Mouse (Mus musculus) lung, embryonic 16.5 days (tissue): ENCODE measurements around the gene Zfhx3. TPM values are rescaled to one million over a fixed set of nuclear protein-coding genes. Genes with fewer than 3 reads are reported as not detected.

ENCODE experiments used
- ATAC-seq: fragments of 200-750 bp; cut with Nextera tagmentation; 2 replicates; pipeline ENCODE4 v1.8.0; 2017; ENCODE audit warnings: low read depth, mild to moderate bottlenecking, moderate library complexity
- H3K27ac ChIP-seq: fragments of 300-500 bp; sonication (generic); 2 replicates; pipeline ENCODE4 v1.5.1; 2014; ENCODE audit warnings: mild to moderate bottlenecking, control low read depth, low read length
- H3K27me3 ChIP-seq: fragments of 300-500 bp; sonication (generic); 2 replicates; pipeline ENCODE4 v1.6.1; 2014; ENCODE audit warnings: low read depth, low read length, mixed read lengths; ENCODE audit not compliant: control insufficient read depth, insufficient read depth
- H3K36me3 ChIP-seq: fragments of 300-500 bp; sonication (generic); 2 replicates; pipeline ENCODE4 v1.6.1; 2014; ENCODE audit warnings: low read length; ENCODE audit not compliant: control insufficient read depth, insufficient read depth
- H3K4me1 ChIP-seq: fragments of 300-500 bp; sonication (generic); replicated peaks from 2 replicates; pipeline ENCODE4 v1.6.1; 2014; ENCODE audit warnings: low read length, mixed read lengths; ENCODE audit not compliant: control insufficient read depth, insufficient read depth
- H3K4me2 ChIP-seq: fragments of 300-500 bp; sonication (generic); 2 replicates; pipeline ENCODE4 v1.6.1; 2014; ENCODE audit warnings: low read depth, low read length, control low read depth
- H3K4me3 ChIP-seq: fragments of 300-500 bp; sonication (generic); 2 replicates; pipeline ENCODE4 v1.5.1; 2014; ENCODE audit warnings: mild to moderate bottlenecking, low read length, control low read depth
- H3K9ac ChIP-seq: fragments of 300-500 bp; sonication (generic); 2 replicates; pipeline ENCODE4 v1.6.1; 2014; ENCODE audit warnings: low read length, control low read depth
- H3K9me3 ChIP-seq: fragments of 300-500 bp; sonication (generic); 2 replicates; pipeline ENCODE4 v1.6.1; 2016; ENCODE audit warnings: low read length; ENCODE audit not compliant: control insufficient read depth
- WGBS: fragments of 180-500 bp; shearing (Covaris S2); extraction: QIAGEN DNeasy Blood & Tissue Kit; methylation state at CpG from one replicate; pipeline ENCODE4 v1.1.7; 2014; 5-methylcytosine and 5-hydroxymethylcytosine counted together
- polyA plus RNA-seq: library from polyadenylated mRNA; unstranded; fragments of >200 nt; fragmentation: Nextera tagmentation; extraction: Ambion mirVana; gene quantifications from 2 replicates; pipeline ENCODE4 v1.2.1, GENCODE M21; 2015

The Zfhx3 gene
- polyA plus RNA-seq, 1 experiment from 2014 or later, result 12.7 TPM

DNA sequence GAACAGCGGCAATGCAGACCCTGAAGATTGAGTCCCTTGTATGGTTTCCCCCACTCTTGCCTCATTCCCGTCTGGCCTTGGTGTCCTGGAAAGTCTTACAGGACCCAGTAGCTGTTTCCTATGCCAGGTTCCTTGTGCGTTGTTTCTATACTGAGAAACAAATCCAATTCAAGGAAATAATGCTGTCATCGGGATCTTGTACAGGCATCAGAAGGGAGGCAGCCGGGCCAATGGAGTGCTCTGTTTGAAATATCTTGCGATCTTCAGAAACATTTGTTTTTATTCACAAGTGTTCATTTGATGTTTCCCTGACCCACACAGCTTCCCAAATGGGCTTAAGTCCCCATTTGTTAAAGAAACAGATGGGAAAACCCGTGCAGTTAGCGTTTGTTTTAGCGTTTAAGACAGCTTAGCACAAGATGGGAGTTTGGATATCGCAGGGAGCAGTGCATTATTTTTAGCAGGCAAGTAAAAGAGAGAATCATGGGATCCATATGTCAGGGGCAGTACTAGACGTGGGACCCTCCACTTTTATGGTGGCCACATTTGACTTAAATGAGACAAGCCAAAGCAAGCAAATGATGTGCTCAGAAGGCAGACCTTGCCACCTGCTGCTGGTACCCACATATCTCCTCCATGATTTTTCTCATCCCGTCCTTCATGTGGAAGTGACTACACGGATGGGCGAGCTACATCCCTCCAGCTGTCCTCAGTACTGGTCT is 367.2 kb downstream of the Zfhx3 start:
- no peak for ATAC-seq
- 62% methylated on average over 14 of the region's 14 CpGs for WGBS
- Histone ChIP-seq H3K4me1 (peaks cover 2% of the 10 kb centered on the region; the same call in 1 of the 2 replicates), H3K9ac (no peak overlapping the region), H3K27ac (no peak overlapping the region), H3K4me3 (no peak overlapping the region), H3K4me2 (no peak overlapping the region), H3K36me3 (no peaks in the 10 kb centered on the region), H3K9me3 (no peaks in the 10 kb centered on the region), H3K27me3 (no peaks in the 10 kb centered on the region)

DNA sequence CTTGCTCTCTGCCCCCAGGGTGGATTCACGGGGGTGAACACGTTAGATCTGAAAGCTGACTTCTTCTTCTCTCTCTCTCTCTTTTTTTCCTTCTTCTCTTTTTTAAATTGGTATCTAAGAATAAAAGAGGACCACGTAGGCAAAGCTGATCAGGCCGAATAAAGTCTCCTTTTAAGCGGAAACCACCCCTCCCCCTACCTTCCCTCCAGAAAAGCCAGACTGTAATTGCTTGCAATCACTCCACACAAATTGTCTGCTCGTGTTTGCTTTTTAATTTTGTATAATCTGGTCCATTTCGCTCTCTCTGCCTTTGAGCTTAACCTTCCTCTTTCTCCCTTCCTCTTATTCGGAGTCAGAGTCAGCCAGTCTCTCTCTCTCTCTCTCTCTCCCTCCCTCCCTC is 372.6 kb downstream of the Zfhx3 start:
- Histone ChIP-seq H3K4me3 (no peak overlapping the region), H3K4me2 (no peak overlapping the region), H3K9me3 (no peaks in the 10 kb centered on the region), H3K27ac (no peak overlapping the region), H3K36me3 (no peaks in the 10 kb centered on the region), H3K9ac (no peak overlapping the region), H3K27me3 (no peaks in the 10 kb centered on the region), H3K4me1 (no peaks in the 10 kb centered on the region)
- ATAC-seq, result no peak
- WGBS, result 53% methylated on average over 8 of the region's 8 CpGs

DNA sequence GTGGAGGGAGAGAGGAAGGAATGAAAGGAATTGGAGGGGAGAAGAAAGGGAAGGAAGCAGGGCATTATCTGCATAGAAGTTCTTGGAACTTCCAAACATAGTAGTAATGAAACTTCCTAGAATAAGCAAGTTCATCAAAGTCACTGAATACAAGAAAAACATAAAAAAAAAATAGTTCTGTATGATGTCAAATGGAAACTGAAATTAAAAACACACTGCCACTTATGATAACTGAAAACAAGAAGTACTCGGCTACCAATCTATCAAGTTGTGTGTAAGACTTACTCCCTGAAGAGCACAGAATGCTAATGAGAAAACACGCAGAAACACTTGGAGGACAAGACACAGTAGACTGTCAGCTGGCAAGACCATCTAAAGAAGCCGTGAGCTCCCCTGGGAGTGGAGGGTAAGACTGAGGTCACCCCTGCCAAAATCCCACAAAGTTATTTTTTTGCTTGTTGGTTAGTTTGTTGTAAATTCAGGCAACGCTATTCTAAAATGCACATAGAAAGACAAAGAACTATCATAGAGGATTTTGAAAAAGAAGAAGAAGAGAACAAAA is 375.2 kb downstream of the Zfhx3 start:
- no peaks in the 10 kb centered on the region for H3K4me1 ChIP-seq
- no peaks in the 10 kb centered on the region for H3K9me3 ChIP-seq
- no peak overlapping the region for H3K4me3 ChIP-seq
- no peak overlapping the region for H3K9ac ChIP-seq
- no peak overlapping the region for H3K4me2 ChIP-seq
- no peaks in the 10 kb centered on the region for H3K36me3 ChIP-seq
- no peak overlapping the region for H3K27ac ChIP-seq
- no peak for ATAC-seq
- WGBS, result 74% methylated on average over 4 of the region's 4 CpGs
- H3K27me3 ChIP-seq, result no peaks in the 10 kb centered on the region

DNA sequence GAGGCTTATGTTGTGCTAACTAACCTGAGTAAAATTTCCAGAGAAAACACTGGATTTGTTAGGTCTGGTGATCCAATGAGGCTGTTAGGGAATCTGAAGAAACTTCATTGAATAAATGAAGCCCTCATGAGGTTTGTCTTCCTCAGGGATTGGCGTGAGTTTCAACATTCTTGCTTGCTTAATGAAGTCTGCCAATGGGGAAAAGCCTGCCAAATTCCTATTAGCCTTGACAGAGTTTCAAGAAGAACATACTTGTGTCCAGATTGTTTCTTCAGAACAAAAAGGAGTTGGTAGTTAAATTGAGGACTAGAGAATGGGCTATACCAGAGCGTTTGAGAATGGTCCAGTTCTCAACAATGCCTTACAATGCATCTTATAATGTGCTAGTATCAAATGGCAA is 385.3 kb downstream of the Zfhx3 start:
- no peaks in the 10 kb centered on the region for H3K9me3 ChIP-seq
- no peak overlapping the region for H3K4me2 ChIP-seq
- H3K4me1 ChIP-seq, result peaks cover 2% of the 10 kb centered on the region; the same call in 1 of the 2 replicates
- WGBS, result 67% methylated on average over 2 of the region's 2 CpGs
- H3K36me3 ChIP-seq, result no peaks in the 10 kb centered on the region
- no peak overlapping the region for H3K27ac ChIP-seq
- no peaks in the 10 kb centered on the region for H3K27me3 ChIP-seq
- no peak overlapping the region for H3K4me3 ChIP-seq
- H3K9ac ChIP-seq, result no peak overlapping the region
- ATAC-seq, result no peak

DNA sequence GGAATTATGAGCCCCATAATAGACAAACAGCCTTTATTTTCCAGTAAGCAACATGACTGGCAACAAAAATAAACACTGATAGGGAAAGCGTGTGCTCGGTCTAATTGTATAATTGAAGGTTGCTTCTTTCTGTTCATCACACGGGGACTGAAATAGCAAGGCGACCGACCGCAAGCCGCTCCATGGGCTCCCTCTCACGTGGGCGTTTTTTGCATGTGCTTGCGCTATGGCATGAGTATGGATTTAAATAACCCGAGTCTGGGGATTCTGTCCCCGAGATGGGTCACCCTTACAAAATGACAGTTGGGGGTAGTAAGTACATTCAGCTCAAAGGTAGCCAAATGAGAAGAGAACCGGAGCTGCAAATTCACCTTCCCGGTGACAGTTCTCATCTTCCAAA is 405.9 kb downstream of the Zfhx3 start:
- no peak for ATAC-seq
- Histone ChIP-seq H3K4me2 (no peak overlapping the region), H3K4me3 (no peak overlapping the region), H3K9me3 (no peaks in the 10 kb centered on the region), H3K4me1 (no peaks in the 10 kb centered on the region), H3K27ac (no peak overlapping the region), H3K9ac (no peak overlapping the region), H3K27me3 (no peaks in the 10 kb centered on the region), H3K36me3 (no peaks in the 10 kb centered on the region)
- 67% methylated on average over 14 of the region's 14 CpGs for WGBS

DNA sequence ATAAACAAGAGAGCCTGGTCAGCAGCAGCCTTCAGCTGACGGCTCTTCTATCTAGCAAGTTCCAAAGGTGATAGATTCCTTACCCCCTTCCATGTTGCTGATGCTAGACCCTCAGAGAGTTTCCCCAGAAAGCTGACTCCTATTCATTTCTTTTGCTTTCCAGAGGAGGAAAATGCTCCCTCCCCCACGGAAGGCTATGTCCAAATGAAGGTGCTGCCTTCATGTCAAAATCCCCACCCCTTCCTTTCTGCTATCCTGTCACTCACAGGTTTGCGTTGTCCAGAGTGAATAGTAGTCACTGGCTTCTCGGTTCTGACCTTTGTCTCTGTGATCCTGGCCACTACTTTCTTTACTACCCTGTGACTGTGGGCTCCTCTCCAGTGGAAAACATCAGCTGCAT is 406.3 kb downstream of the Zfhx3 start:
- H3K27ac ChIP-seq, result no peak overlapping the region
- WGBS, result 52% methylated on average over 4 of the region's 4 CpGs
- no peaks in the 10 kb centered on the region for H3K9me3 ChIP-seq
- H3K27me3 ChIP-seq, result no peaks in the 10 kb centered on the region
- no peak overlapping the region for H3K4me3 ChIP-seq
- H3K4me2 ChIP-seq, result no peak overlapping the region
- H3K36me3 ChIP-seq, result no peaks in the 10 kb centered on the region
- H3K4me1 ChIP-seq, result no peaks in the 10 kb centered on the region
- no peak for ATAC-seq
- H3K9ac ChIP-seq, result no peak overlapping the region

DNA sequence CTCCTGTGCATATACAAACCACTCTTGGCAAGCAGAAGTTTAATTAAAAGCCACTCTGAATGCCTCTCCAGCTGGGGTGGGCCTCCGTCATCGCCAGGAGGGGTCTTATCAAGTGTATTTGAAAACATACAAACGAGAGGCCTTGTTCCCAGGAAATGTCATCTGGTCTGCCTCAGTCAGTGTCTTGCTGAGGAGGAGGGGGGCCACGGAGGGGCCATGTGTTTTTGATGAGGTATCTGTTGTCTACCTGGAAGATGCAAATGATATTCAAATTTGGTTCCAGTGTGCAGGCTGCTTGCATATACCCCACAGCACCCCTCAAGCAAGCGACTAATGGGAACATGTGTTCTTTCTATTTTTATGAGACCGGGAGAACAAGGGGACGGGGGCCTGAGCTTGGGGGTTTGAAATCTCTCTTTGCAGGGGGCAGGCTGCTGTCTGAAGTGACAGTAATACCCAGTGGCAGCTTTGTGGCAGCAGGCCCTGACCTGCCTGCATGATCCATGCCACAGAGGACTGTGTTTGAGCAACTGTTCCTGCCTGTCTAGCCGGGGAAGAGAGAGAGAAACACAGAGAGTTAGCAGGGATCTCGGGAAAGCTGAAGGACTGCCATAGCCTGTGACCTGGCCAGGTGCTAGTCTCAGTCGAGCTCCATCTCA is 412.8 kb downstream of the Zfhx3 start:
- WGBS, result 27% methylated on average over 10 of the region's 10 CpGs
- Histone ChIP-seq H3K27ac (no peak overlapping the region), H3K9me3 (no peaks in the 10 kb centered on the region), H3K9ac (no peak overlapping the region), H3K27me3 (no peaks in the 10 kb centered on the region), H3K4me3 (no peak overlapping the region), H3K36me3 (no peaks in the 10 kb centered on the region), H3K4me2 (no peak overlapping the region), H3K4me1 (peaks cover 7% of the 10 kb centered on the region)
- no peak for ATAC-seq

DNA sequence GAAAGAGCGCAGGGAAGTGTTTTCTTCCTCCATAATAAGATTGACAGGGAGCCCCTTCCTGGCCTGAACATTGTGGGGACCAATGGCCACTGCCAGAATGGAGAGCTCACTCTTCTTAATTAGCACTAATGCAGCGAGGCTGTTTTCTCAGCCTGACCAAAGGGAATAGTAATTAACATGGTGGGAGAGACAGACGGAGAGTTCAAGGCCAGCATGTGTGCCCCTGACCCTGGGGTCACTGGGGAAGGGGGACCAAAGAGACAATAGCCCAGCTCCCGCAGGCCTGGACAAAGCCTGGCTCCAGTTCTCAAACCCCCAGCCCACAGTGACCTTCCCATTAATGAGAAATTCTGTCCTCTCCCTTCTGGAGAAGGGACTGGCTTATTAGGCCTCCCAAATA is 419.0 kb downstream of the Zfhx3 start:
- Histone ChIP-seq H3K36me3 (no peaks in the 10 kb centered on the region), H3K4me2 (no peak overlapping the region), H3K4me1 (no peaks in the 10 kb centered on the region; the same call in 1 of the 2 replicates), H3K9me3 (no peaks in the 10 kb centered on the region), H3K9ac (no peak overlapping the region), H3K27ac (no peak overlapping the region), H3K27me3 (no peaks in the 10 kb centered on the region), H3K4me3 (no peak overlapping the region)
- WGBS, result 75% methylated on average over 4 of the region's 4 CpGs
- ATAC-seq, result no peak

DNA sequence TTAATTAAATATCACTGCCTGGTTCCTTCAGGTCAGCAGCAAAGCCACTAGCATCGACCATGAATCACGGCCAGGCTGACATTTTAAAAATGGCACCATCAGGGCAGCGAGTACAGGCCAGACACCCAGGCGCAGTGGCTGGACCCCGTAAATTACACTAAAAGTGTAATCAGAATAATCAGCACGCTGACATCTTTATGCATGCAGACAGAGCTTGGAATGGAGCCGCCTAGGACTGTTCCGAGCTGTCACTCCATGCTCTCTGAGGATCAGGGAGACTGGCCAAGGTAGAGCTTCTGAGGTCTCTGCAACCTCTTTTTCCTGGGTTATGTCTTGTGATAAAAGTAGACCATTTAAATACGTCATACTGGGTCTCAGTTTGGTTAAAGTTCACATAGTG is 420.0 kb downstream of the Zfhx3 start:
- WGBS, result 82% methylated on average over 9 of the region's 9 CpGs

More for the DNA sequence above, 420.0 kb downstream of the Zfhx3 start:
- H3K27ac ChIP-seq, result no peak overlapping the region
- no peak for ATAC-seq
- H3K9ac ChIP-seq, result no peak overlapping the region
- H3K27me3 ChIP-seq, result no peaks in the 10 kb centered on the region
- no peak overlapping the region for H3K4me3 ChIP-seq
- H3K9me3 ChIP-seq, result no peaks in the 10 kb centered on the region
- H3K36me3 ChIP-seq, result no peaks in the 10 kb centered on the region
- no peak overlapping the region for H3K4me2 ChIP-seq
- H3K4me1 ChIP-seq, result no peaks in the 10 kb centered on the region; the same call in 1 of the 2 replicates
